Mouse (Mus musculus): Measurements from ENCODE around the gene Onecut1.

DNA sequence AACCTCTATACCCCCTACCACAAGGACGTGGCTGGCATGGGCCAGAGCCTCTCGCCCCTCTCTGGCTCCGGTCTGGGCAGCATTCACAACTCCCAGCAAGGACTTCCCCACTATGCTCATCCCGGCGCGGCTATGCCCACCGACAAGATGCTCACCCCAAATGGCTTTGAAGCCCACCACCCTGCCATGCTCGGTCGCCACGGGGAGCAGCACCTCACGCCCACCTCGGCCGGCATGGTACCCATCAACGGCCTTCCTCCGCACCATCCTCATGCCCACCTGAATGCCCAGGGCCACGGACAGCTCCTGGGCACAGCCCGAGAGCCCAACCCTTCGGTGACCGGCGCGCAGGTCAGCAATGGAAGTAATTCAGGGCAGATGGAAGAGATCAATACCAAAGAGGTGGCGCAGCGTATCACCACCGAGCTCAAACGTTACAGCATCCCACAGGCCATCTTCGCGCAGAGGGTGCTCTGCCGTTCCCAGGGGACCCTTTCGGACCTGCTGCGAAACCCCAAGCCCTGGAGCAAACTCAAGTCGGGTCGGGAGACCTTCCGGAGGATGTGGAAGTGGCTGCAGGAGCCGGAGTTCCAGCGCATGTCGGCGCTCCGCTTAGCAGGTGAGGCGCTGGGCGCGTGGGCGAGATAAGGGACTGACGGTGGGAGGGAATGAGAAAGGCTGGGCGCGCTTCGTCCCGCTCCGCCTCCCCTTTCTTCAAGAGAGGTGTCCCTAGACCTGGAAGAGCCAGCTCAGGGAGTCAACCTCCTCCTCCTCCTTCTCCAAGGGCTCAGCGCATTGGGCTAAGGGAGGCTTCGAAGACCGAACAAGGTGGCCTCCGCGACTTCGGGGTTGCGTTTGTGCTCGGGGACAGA is 1.3 kb downstream of the Onecut1 start:
- TF ChIP-seq EP300 (IDR thresholded peaks at IDR 0.05; ENCODE audit: low read length) (no peak), USF1 (IDR thresholded peaks at IDR 0.05; ENCODE audit: low read depth, low read length) (no peak), CTCF (conservative IDR thresholded peaks at IDR 0.05 in 1 of 2, IDR thresholded peaks at IDR 0.05 in 1 of 2; ENCODE audit: low read depth in 2 of 2, low read length in 2 of 2) (no peak)
